Mouse (Mus musculus) embryonic facial prominence, embryonic 11.5 days (tissue): ENCODE measurements around the gene Psmd4. TPM values are rescaled to one million over a fixed set of nuclear protein-coding genes. Genes with fewer than 3 reads are reported as not detected.
A peak's percentile ranks its signal among the peaks of the same experiment; 100 is the strongest.

Experiments
- ATAC-seq: fragments of 200-750 bp; cut with Nextera tagmentation; replicated peaks from 2 replicates; pipeline ENCODE4 v1.8.0; 2017; ENCODE audit warnings: low read depth; ENCODE audit not compliant: insufficient number of reproducible peaks, low FRiP score, low TSS enrichment
- DNase-seq: peaks from one replicate; pipeline ENCODE4 v3.0.0-alpha.2; 2015; ENCODE audit warnings: low spot score
- H3K27ac ChIP-seq: fragments of 300-500 bp; sonication (generic); replicated peaks from 2 replicates; pipeline ENCODE4 v1.5.1; 2014; ENCODE audit warnings: mild to moderate bottlenecking, low read depth, low read length, control low read depth
- H3K27me3 ChIP-seq: fragments of 300-500 bp; sonication (generic); 2 replicates; pipeline ENCODE4 v1.6.1; 2014; ENCODE audit warnings: mild to moderate bottlenecking, low read length, moderate library complexity, mixed read lengths; ENCODE audit not compliant: control insufficient read depth, insufficient read depth
- H3K36me3 ChIP-seq: fragments of 300-500 bp; sonication (generic); replicated peaks from 2 replicates; pipeline ENCODE4 v1.6.1; 2014; ENCODE audit warnings: low read depth, mild to moderate bottlenecking, low read length, moderate library complexity, mixed read lengths; ENCODE audit not compliant: control insufficient read depth, insufficient read depth
- H3K4me1 ChIP-seq: fragments of 300-500 bp; sonication (generic); 2 replicates; pipeline ENCODE4 v1.6.1; 2014; ENCODE audit warnings: low read length, mixed read lengths; ENCODE audit not compliant: control insufficient read depth, insufficient read depth
- H3K4me2 ChIP-seq: fragments of 300-500 bp; sonication (generic); 2 replicates; pipeline ENCODE4 v1.6.1; 2014; ENCODE audit warnings: low read depth, mild to moderate bottlenecking, control low read depth, low read length, moderate library complexity
- H3K4me3 ChIP-seq: fragments of 300-500 bp; sonication (generic); 2 replicates; pipeline ENCODE4 v1.5.1; 2014; ENCODE audit warnings: low read depth, low read length, control low read depth
- H3K9ac ChIP-seq: fragments of 300-500 bp; sonication (generic); replicated peaks from 2 replicates; pipeline ENCODE4 v1.6.1; 2014; ENCODE audit warnings: mild to moderate bottlenecking, control low read depth, low read length
- H3K9me3 ChIP-seq: fragments of 300-500 bp; sonication (generic); replicated peaks from 2 replicates; pipeline ENCODE4 v1.6.1; 2016; ENCODE audit warnings: mild to moderate bottlenecking, low read length, inconsistent platforms, mixed read lengths; ENCODE audit not compliant: control insufficient read depth
- WGBS: fragments of 180-500 bp; shearing (Covaris S2); extraction: QIAGEN DNeasy Blood & Tissue Kit; methylation state at CpG from one replicate; pipeline ENCODE4 v1.1.7; 2014; 5-methylcytosine and 5-hydroxymethylcytosine counted together
- polyA plus RNA-seq: library from polyadenylated mRNA; unstranded; fragments of >200 nt; fragmentation: Nextera tagmentation; extraction: Ambion mirVana; gene quantifications from 2 replicates; pipeline ENCODE4 v1.2.1, GENCODE M21; 2014

The Psmd4 gene
- polyA plus RNA-seq, 1 experiment from 2014 or later, result 311 TPM

DNA sequence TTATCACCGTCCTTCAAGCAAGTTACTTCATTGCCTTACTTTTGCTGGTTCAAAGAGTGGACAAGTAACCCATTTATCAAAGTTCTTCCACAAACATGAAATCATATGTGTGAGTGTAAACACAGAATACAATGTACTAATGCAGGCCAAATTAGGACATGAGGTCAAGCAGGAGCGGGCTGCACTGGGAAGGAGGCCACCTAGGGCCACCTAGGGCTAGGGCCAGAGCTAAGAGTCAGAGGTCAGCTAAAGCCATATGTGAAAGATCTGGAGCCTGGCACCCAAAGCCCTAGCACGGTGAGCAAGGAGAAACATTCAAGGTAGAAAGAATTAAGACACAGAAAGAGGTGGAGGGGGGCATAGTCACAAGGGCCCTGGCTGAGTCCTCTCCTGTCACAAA is 29.4 kb downstream of the Psmd4 start:
- Histone ChIP-seq H3K9me3 (no peaks in the 10 kb centered on the region), H3K27me3 (no peaks in the 10 kb centered on the region), H3K9ac (no peak overlapping the region), H3K4me3 (no peak overlapping the region), H3K4me1 (peaks cover 7% of the 10 kb centered on the region; the same call in 1 of the 2 replicates), H3K27ac (no peak overlapping the region), H3K4me2 (no peak overlapping the region), H3K36me3 (peaks cover 12% of the 10 kb centered on the region)
- DNase-seq (no peak), ATAC-seq (no peak)
- 67% methylated on average over 3 of the region's 3 CpGs for WGBS

DNA sequence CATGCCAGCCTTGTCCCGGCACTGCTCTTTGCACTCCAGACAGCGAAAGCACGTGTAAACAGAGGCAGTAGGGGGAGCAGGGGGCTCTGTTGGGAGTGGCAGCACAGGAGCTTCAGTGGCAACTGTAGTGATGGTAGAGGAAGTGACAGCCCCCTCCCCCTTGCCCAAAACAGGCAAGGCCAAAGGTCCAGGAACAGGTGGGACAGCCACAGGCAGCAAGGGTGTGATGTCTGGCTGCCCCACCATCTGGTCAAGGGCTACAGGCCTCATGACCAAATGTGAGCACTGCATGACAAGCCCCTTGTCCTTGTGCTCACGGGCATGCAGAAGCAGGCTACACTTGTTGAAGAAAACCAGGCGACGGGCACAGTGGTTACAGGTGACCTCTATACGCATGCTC is 32.0 kb downstream of the Psmd4 start:
- Histone ChIP-seq H3K4me2 (no peak overlapping the region), H3K4me1 (peaks cover 7% of the 10 kb centered on the region; the same call in 1 of the 2 replicates), H3K36me3 (peaks cover 15% of the 10 kb centered on the region), H3K9ac (no peak overlapping the region), H3K4me3 (no peak overlapping the region), H3K27ac (no peak overlapping the region), H3K9me3 (no peaks in the 10 kb centered on the region), H3K27me3 (no peaks in the 10 kb centered on the region)
- no peak for DNase-seq
- no peak for ATAC-seq
- 90% methylated on average over 7 of the region's 7 CpGs for WGBS

DNA sequence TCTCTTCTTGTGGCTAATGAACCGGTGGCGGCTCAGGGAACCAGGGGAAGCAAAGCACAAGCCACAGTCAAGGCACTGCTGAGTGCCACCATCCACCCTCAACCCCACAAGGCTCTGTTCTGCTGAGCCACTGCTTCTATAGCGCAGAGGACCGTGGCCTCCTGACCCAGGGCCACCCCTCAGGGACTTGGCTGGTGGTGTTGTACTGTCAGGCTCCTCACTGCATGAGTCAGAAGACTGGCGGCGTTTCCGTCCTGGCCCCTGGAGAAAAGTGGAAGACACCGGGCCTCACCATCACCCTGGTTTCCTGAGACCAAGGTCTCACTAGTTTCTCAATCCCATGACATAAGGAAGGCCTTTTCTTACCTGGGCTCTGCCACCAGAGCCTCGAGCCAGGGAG is 34.7 kb downstream of the Psmd4 start:
- Histone ChIP-seq H3K9ac (no peak overlapping the region), H3K27ac (no peak overlapping the region), H3K4me2 (no peak overlapping the region), H3K9me3 (no peaks in the 10 kb centered on the region), H3K4me1 (no peaks in the 10 kb centered on the region), H3K4me3 (no peak overlapping the region), H3K36me3 (peaks cover 15% of the 10 kb centered on the region), H3K27me3 (no peaks in the 10 kb centered on the region)
- DNase-seq (no peak), ATAC-seq (no peak)
- WGBS, result 85% methylated on average over 9 of the region's 9 CpGs

DNA sequence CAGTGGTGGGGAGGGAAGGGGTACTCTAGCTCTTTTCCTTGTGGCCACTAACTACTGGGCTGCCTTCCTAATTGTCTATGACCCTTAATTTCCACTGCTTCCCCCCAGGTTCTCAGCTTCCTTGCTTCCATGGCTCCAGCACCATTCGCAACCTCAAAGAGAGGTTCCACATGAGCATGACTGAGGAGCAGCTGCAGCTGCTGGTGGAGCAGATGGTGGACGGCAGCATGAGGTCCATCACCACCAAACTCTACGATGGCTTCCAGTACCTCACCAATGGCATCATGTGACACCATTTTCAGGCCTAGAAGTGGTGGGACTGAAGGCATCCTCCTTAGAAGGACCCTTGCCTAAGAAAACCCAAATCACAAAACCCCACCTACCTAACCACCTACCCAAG is 36.8 kb downstream of the Psmd4 start:
- H3K4me2 ChIP-seq, result no peak overlapping the region
- DNase-seq (no peak), ATAC-seq (no peak)
- H3K4me3 ChIP-seq, result no peak overlapping the region
- no peaks in the 10 kb centered on the region for H3K27me3 ChIP-seq
- no peak overlapping the region for H3K27ac ChIP-seq
- H3K9ac ChIP-seq, result no peak overlapping the region
- H3K9me3 ChIP-seq, result no peaks in the 10 kb centered on the region
- H3K4me1 ChIP-seq, result no peaks in the 10 kb centered on the region
- 91% methylated on average over 3 of the region's 3 CpGs for WGBS
- peaks cover 9% of the 10 kb centered on the region for H3K36me3 ChIP-seq

DNA sequence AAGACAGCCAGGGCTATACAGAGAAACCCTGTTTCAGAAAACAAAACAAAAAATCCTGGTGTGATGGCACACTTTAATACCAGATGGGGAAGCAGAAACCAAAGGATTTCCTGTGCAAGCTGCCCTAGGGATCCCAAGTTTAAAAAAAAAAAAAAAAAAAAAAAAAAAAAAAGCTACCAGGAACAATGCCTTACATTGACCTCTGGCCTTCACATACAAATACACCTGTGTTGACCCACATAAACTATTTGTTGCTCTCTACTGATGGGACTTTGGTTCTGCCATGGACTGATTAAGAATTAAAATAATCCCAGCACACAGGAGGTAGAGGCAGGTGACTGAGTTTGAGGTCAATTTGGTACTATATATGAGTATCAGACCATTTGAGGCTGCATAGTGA is 39.1 kb downstream of the Psmd4 start:
- no peak overlapping the region for H3K4me2 ChIP-seq
- DNase-seq (no peak), ATAC-seq (no peak)
- H3K9ac ChIP-seq, result no peak overlapping the region
- no peaks in the 10 kb centered on the region for H3K9me3 ChIP-seq
- no peaks in the 10 kb centered on the region for H3K4me1 ChIP-seq
- peaks cover 4% of the 10 kb centered on the region for H3K36me3 ChIP-seq
- H3K27ac ChIP-seq, result no peak overlapping the region
- H3K27me3 ChIP-seq, result no peaks in the 10 kb centered on the region
- H3K4me3 ChIP-seq, result no peak overlapping the region

DNA sequence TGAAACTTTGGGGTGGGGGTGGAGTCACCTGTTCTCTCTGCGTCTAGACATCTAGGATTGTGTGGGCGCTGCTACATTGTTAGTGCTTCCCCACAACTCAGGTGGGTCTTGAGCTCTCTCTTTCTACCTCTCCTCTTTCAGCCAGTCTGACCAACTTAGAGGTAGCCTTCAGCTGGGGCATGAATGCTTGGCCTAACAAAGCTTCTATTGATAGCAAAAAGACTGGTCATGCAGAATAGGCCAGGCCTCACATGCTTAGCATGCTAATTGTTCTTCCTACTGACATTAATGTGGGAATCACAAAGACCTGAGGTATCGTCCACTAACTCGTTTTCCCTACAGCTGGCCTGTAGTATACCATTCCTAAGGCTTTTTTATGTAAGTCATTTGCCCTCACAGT is 39.8 kb downstream of the Psmd4 start:
- no peak for DNase-seq
- no peak overlapping the region for H3K4me2 ChIP-seq
- no peaks in the 10 kb centered on the region for H3K27me3 ChIP-seq
- H3K9me3 ChIP-seq, result no peaks in the 10 kb centered on the region
- WGBS, result 74% methylated on average over 4 of the region's 4 CpGs
- ATAC-seq, result no peak
- no peak overlapping the region for H3K4me3 ChIP-seq
- H3K27ac ChIP-seq, result no peak overlapping the region
- no peak overlapping the region for H3K9ac ChIP-seq
- H3K4me1 ChIP-seq, result no peaks in the 10 kb centered on the region
- H3K36me3 ChIP-seq, result peaks cover under 1% of the 10 kb centered on the region

DNA sequence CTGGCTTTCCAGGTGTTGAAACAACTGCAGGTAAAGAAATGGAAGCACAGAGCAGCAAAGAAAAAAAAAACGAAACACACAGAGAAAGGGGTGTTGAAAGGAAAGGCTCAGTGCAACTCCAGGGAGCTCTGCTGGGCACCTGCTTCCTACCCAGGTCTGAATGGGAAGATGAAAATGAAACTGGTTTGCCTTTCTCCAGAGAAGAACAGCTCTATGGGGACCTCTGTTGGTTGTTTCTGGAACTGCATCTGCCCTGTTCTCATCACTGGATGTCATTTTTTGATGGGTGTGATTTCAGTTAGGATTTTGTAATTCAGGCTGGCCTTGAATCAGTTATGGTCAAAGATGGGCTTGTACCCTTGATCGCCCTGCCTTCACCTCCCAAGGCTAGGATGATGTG is 45.5 kb downstream of the Psmd4 start:
- H3K4me1 ChIP-seq, result no peaks in the 10 kb centered on the region
- H3K9me3 ChIP-seq, result no peaks in the 10 kb centered on the region
- H3K27me3 ChIP-seq, result no peaks in the 10 kb centered on the region
- 26% methylated on average over 2 of the region's 2 CpGs for WGBS
- no peak overlapping the region for H3K4me2 ChIP-seq
- no peaks in the 10 kb centered on the region; the same call in none of the 2 replicates for H3K36me3 ChIP-seq
- DNase-seq (peak; percentile 87), ATAC-seq (no peak)
- H3K27ac ChIP-seq, result no peak overlapping the region
- H3K9ac ChIP-seq, result no peak overlapping the region
- no peak overlapping the region for H3K4me3 ChIP-seq

DNA sequence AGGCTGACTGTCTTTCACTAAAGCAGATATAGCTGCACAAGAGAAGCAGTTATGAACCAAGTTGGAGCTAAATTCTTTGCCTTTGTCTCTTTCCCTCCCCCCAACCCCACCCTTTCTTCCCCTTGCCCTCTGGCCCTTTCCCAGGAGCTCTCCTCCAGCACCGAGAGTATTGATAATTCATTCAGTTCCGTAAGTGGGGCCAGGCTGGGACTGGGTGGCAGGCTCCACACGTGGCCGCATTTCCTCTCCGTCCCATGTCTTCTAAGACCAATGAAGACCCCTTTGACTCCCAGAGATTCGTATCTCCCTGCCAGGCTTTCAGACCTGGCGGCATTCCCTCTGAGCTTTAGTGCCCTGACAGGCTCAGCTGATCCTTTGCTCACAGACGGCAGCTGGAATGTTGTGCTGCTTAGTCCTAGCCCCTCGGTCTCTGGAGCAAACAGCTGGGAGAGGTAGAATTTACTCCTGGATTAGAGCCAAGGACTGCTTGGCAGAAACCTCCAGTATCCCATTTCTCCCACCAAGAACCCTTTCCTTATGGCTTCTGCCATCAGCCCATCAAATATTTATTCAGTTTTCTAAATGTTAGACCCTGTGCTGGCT is 53.2 kb downstream of the Psmd4 start:
- no peaks in the 10 kb centered on the region for H3K27me3 ChIP-seq
- DNase-seq, result peak; percentile 22
- no peak overlapping the region for H3K27ac ChIP-seq
- no peak overlapping the region for H3K4me2 ChIP-seq
- no peaks in the 10 kb centered on the region for H3K4me1 ChIP-seq
- H3K9me3 ChIP-seq, result no peaks in the 10 kb centered on the region
- no peak overlapping the region for H3K4me3 ChIP-seq
- H3K9ac ChIP-seq, result no peak overlapping the region; the same call in 1 of the 2 replicates
- H3K36me3 ChIP-seq, result no peaks in the 10 kb centered on the region; the same call in 1 of the 2 replicates
- no peak for ATAC-seq
- 35% methylated on average over 9 of the region's 9 CpGs for WGBS
